In genomic region chr14:34451872-34452271, GRCm38 (mm10) we compare ENCODE assay signal across 28 mouse cellular contexts. TPM values are rescaled to one million over a fixed set of nuclear protein-coding genes. Genes with fewer than 3 reads are reported as not detected.
A peak's percentile ranks its signal among the peaks of the same experiment; 100 is the strongest.
DNase-seq lines count a peak whose midpoint lies in the region; ATAC-seq and TF ChIP-seq lines count a peak whose summit lies in the region.
"Had no signal": no experiment of that assay in that cellular context is flagged by ENCODE, and none has a peak within 500 bp of the region (broad histone marks: within the 10 kb centered on the region; RNA-seq: fewer than 3 reads in every experiment).

No protein-coding gene starts in this region.

- no peaks in the 10 kb centered on the region for H3K9me3 ChIP-seq in forebrain, embryonic 14.5 days (replicated peaks; ENCODE audit: control insufficient read depth, low read length)
- H3K9me3 ChIP-seq in forebrain, embryonic 12.5 days = no peaks in the 10 kb centered on the region
- H3K9me3 ChIP-seq in forebrain, embryonic 16.5 days (ENCODE audit: control insufficient read depth, low read length) = no peaks in the 10 kb centered on the region
- H3K9me3 ChIP-seq in forebrain, embryonic 13.5 days (replicated peaks) = no peaks in the 10 kb centered on the region
- H3K9me3 ChIP-seq in neural tube, embryonic 14.5 days (ENCODE audit: control insufficient read depth, low read length) = no peaks in the 10 kb centered on the region
- no peaks in the 10 kb centered on the region for H3K9me3 ChIP-seq in neural tube, embryonic 15.5 days (replicated peaks)
- H3K9me3 ChIP-seq: embryonic facial prominence, embryonic 13.5 days; embryonic facial prominence, embryonic 15.5 days; forebrain, embryonic 10.5 days; G1E had no signal

- H3K36me3 ChIP-seq in forebrain, embryonic 14.5 days (ENCODE audit: control insufficient read depth, insufficient read depth, low read length) = peaks cover 8% of the 10 kb centered on the region; the same call in 1 of the 2 replicates
- H3K36me3 ChIP-seq in forebrain, embryonic 12.5 days (replicated peaks) = peaks cover 8% of the 10 kb centered on the region
- H3K36me3 ChIP-seq in forebrain, embryonic 16.5 days (ENCODE audit: control insufficient read depth, insufficient read depth) = peaks cover 3% of the 10 kb centered on the region; the same call in 1 of the 2 replicates
- peaks cover 10% of the 10 kb centered on the region for H3K36me3 ChIP-seq in forebrain, embryonic 13.5 days (ENCODE audit: poor library complexity, severe bottlenecking)
- no peaks in the 10 kb centered on the region for H3K36me3 ChIP-seq in neural tube, embryonic 14.5 days (ENCODE audit: control insufficient read depth, insufficient read depth, low read length)
- no peaks in the 10 kb centered on the region for H3K36me3 ChIP-seq in neural tube, embryonic 15.5 days
- H3K36me3 ChIP-seq: G1E had no signal

- TF ChIP-seq CTCF in layer of hippocampus, adult 2 months (conservative IDR thresholded peaks at IDR 0.05) = peak; percentile 23

- peak; percentile 27 for DNase-seq in forebrain, embryonic 14.5 days (ENCODE audit: low spot score)
- DNase-seq in layer of hippocampus, adult 2 months (ENCODE audit: low spot score in 2 of 2) = no peak
- no peak for DNase-seq in layer of hippocampus, adult 9-10 months (ENCODE audit: low spot score)
- DNase-seq: adrenal gland, adult 8-10 months; adrenal gland, postnatal 14 days; adrenal gland, postnatal 36 days; B cell, adult 2 months; cerebellum, adult 11 months; cerebellum, adult 18-20 months; cerebellum, adult 8-10 months; cerebellum, adult 9-11 months; cerebellum, postnatal 14 days; cerebellum, postnatal 36 days; embryo, embryonic 11 days had no signal

- no peak overlapping the region for H3K4me2 ChIP-seq in forebrain, embryonic 14.5 days (ENCODE audit: low read length)
- no peak overlapping the region for H3K4me2 ChIP-seq in forebrain, embryonic 12.5 days
- no peak overlapping the region for H3K4me2 ChIP-seq in forebrain, embryonic 16.5 days (ENCODE audit: low read length)
- no peak overlapping the region for H3K4me2 ChIP-seq in forebrain, embryonic 13.5 days
- H3K4me2 ChIP-seq in neural tube, embryonic 14.5 days (ENCODE audit: low read depth, low read length) = no peak overlapping the region
- no peak overlapping the region for H3K4me2 ChIP-seq in neural tube, embryonic 15.5 days
- H3K4me2 ChIP-seq: embryonic facial prominence, embryonic 13.5 days; embryonic facial prominence, embryonic 15.5 days had no signal

- no peaks in the 10 kb centered on the region for H3K27me3 ChIP-seq in forebrain, embryonic 14.5 days (replicated peaks; ENCODE audit: control insufficient read depth, insufficient read depth, low read length)
- H3K27me3 ChIP-seq in forebrain, embryonic 12.5 days = no peaks in the 10 kb centered on the region
- H3K27me3 ChIP-seq in forebrain, embryonic 16.5 days (replicated peaks; ENCODE audit: control insufficient read depth, insufficient read depth, low read length) = no peaks in the 10 kb centered on the region
- no peaks in the 10 kb centered on the region for H3K27me3 ChIP-seq in forebrain, embryonic 13.5 days
- no peaks in the 10 kb centered on the region for H3K27me3 ChIP-seq in neural tube, embryonic 14.5 days (ENCODE audit: control insufficient read depth, insufficient read depth, low read length)
- no peaks in the 10 kb centered on the region for H3K27me3 ChIP-seq in neural tube, embryonic 15.5 days (replicated peaks)
- H3K27me3 ChIP-seq: CH12.LX; embryonic facial prominence, embryonic 13.5 days; embryonic facial prominence, embryonic 15.5 days; Patski had no signal

- no peak overlapping the region for H3K4me3 ChIP-seq in forebrain, embryonic 14.5 days (ENCODE audit: low read depth, low read length)
- no peak overlapping the region for H3K4me3 ChIP-seq in forebrain, embryonic 12.5 days (replicated peaks)
- no peak overlapping the region for H3K4me3 ChIP-seq in forebrain, embryonic 16.5 days (replicated peaks; ENCODE audit: low read length)
- no peak overlapping the region for H3K4me3 ChIP-seq in forebrain, embryonic 13.5 days
- H3K4me3 ChIP-seq in layer of hippocampus, adult 2 months = no peak overlapping the region
- H3K4me3 ChIP-seq in neural tube, embryonic 14.5 days (ENCODE audit: low read depth, low read length) = no peak overlapping the region
- no peak overlapping the region for H3K4me3 ChIP-seq in neural tube, embryonic 15.5 days (replicated peaks)
- H3K4me3 ChIP-seq: embryonic facial prominence, embryonic 13.5 days; embryonic facial prominence, embryonic 15.5 days; erythroblast, embryonic 14.5 days; forebrain, embryonic 10.5 days had no signal

- no peak overlapping the region for H3K27ac ChIP-seq in forebrain, embryonic 14.5 days (ENCODE audit: low read depth, low read length)
- no peak overlapping the region for H3K27ac ChIP-seq in forebrain, embryonic 12.5 days
- H3K27ac ChIP-seq in forebrain, embryonic 16.5 days (ENCODE audit: low read length) = no peak overlapping the region
- H3K27ac ChIP-seq in forebrain, embryonic 13.5 days = no peak overlapping the region
- H3K27ac ChIP-seq in layer of hippocampus, adult 2 months = no peak overlapping the region
- H3K27ac ChIP-seq in neural tube, embryonic 14.5 days (ENCODE audit: low read depth, low read length) = no peak overlapping the region
- H3K27ac ChIP-seq in neural tube, embryonic 15.5 days (replicated peaks) = no peak overlapping the region
- H3K27ac ChIP-seq: embryonic facial prominence, embryonic 13.5 days; embryonic facial prominence, embryonic 15.5 days; forebrain, embryonic 10.5 days had no signal

- H3K9ac ChIP-seq in forebrain, embryonic 14.5 days (ENCODE audit: low read length) = no peak overlapping the region
- H3K9ac ChIP-seq in forebrain, embryonic 12.5 days = no peak overlapping the region
- no peak overlapping the region for H3K9ac ChIP-seq in forebrain, embryonic 16.5 days (replicated peaks; ENCODE audit: low read depth, low read length)
- H3K9ac ChIP-seq in forebrain, embryonic 13.5 days = no peak overlapping the region
- H3K9ac ChIP-seq in neural tube, embryonic 14.5 days (replicated peaks; ENCODE audit: low read depth, low read length) = no peak overlapping the region
- H3K9ac ChIP-seq in neural tube, embryonic 15.5 days (replicated peaks) = no peak overlapping the region
- H3K9ac ChIP-seq: embryonic facial prominence, embryonic 13.5 days; embryonic facial prominence, embryonic 15.5 days had no signal

- H3K4me1 ChIP-seq in forebrain, embryonic 14.5 days (ENCODE audit: control insufficient read depth, insufficient read depth, low read length) = peaks cover 10% of the 10 kb centered on the region
- peaks cover 25% of the 10 kb centered on the region for H3K4me1 ChIP-seq in forebrain, embryonic 12.5 days
- H3K4me1 ChIP-seq in forebrain, embryonic 16.5 days (replicated peaks; ENCODE audit: control insufficient read depth, insufficient read depth, low read length) = peaks cover 12% of the 10 kb centered on the region
- peaks cover 22% of the 10 kb centered on the region for H3K4me1 ChIP-seq in forebrain, embryonic 13.5 days
- H3K4me1 ChIP-seq in neural tube, embryonic 14.5 days (ENCODE audit: control insufficient read depth, insufficient read depth, low read length) = peaks cover 4% of the 10 kb centered on the region; the same call in 1 of the 2 replicates
- H3K4me1 ChIP-seq in neural tube, embryonic 15.5 days = peaks cover 15% of the 10 kb centered on the region

- peak; percentile 51; the same call in 1 of the 2 replicates for ATAC-seq in forebrain, embryonic 14.5 days
- no peak for ATAC-seq in forebrain, embryonic 12.5 days (ENCODE audit: low FRiP score)
- peak; percentile 54; the same call in 1 of the 2 replicates for ATAC-seq in forebrain, embryonic 16.5 days
- ATAC-seq in forebrain, embryonic 13.5 days = no peak; the same call in 1 of the 2 replicates
- ATAC-seq in neural tube, embryonic 14.5 days (ENCODE audit: low read depth) = peak; percentile 60; the same call in 1 of the 2 replicates
- ATAC-seq in neural tube, embryonic 15.5 days (ENCODE audit: low FRiP score) = no peak
- ATAC-seq: activated CD4-positive, CD25-positive, alpha-beta regulatory T cell, adult 4 months; CD4-positive, CD25-positive, alpha-beta regulatory T cell, adult 4 months; Patski had no signal

RNA-seq across cellular contexts. Expression of gene Bmpr1a, which starts 51.3 kb away (rescaled TPM):
- polyA plus RNA-seq in forebrain, embryonic 14.5 days (2014; fragmentation: Nextera tagmentation; extraction: Ambion mirVana) = 21.3 and 22.5 TPM in 2 replicates
- 47.5 and 49.5 TPM in 2 replicates for polyA plus RNA-seq in forebrain, embryonic 12.5 days (2016; fragmentation: Nextera tagmentation; extraction: Ambion mirVana)
- polyA plus RNA-seq in forebrain, embryonic 16.5 days (2015; fragmentation: Nextera tagmentation; extraction: Ambion mirVana) = 21.1 and 25.2 TPM in 2 replicates
- 24.9 and 25.5 TPM in 2 replicates for polyA plus RNA-seq in forebrain, embryonic 13.5 days (2015; fragmentation: Nextera tagmentation; extraction: Ambion mirVana)
- total RNA-seq in layer of hippocampus, adult 2 months (2021) = 10 to 100 TPM; 36.5 to 42.2 TPM
- 26.9 and 29.1 TPM in 2 replicates for polyA plus RNA-seq in neural tube, embryonic 14.5 days (2014; fragmentation: Nextera tagmentation; extraction: Ambion mirVana)
- polyA plus RNA-seq in neural tube, embryonic 15.5 days (2015; fragmentation: Nextera tagmentation; extraction: Ambion mirVana) = 19.0 and 23.4 TPM in 2 replicates
- polyA plus RNA-seq: erythroblast, embryonic 14.5 days; G1E had no signal

Comparison
In these comparisons a context has a peak if more than half of its experiments do, and no peak if none do; other contexts are left out.
1. ATAC-seq: peak in forebrain, embryonic 14.5 days (single experiment), forebrain, embryonic 16.5 days (single experiment) and neural tube, embryonic 14.5 days (single experiment); none in forebrain, embryonic 12.5 days (single experiment), forebrain, embryonic 13.5 days (single experiment) and neural tube, embryonic 15.5 days (single experiment).